Mouse (Mus musculus) CH12.LX (cell line): Measurements from ENCODE around the gene Rab14. TPM values are rescaled to one million over a fixed set of nuclear protein-coding genes. Genes with fewer than 3 reads are reported as not detected.

Source experiments
- DNase-seq: peaks from one replicate; pipeline ENCODE4 v3.0.0-alpha.2; 2013; ENCODE audit errors: extremely low read depth
- H3K27ac ChIP-seq: 2 replicates; pipeline ENCODE4 v1.5.1; 2012; ENCODE audit warnings: low read depth, mild to moderate bottlenecking, control low read depth, moderate library complexity; ENCODE audit not compliant: insufficient read depth
- H3K27me3 ChIP-seq: replicated peaks from 2 replicates; pipeline ENCODE3; 2012; ENCODE audit warnings: inconsistent platforms
- H3K36me3 ChIP-seq, 2 experiments: replicated peaks in 1 of 2; 2 replicates each; pipeline versions ENCODE3 to v1.6.1; 2012; ENCODE audit warnings: inconsistent platforms in 1 of 2, low read length in 1 of 2, mild to moderate bottlenecking in 1 of 2, mixed read lengths in 1 of 2, moderate library complexity in 1 of 2; ENCODE audit not compliant: control insufficient read depth in 1 of 2, insufficient read depth in 1 of 2
- H3K4me1 ChIP-seq, 2 experiments: 2 replicates each; pipeline ENCODE4 v1.6.1; 2012; ENCODE audit warnings: inconsistent platforms in 1 of 2, moderate library complexity in 1 of 2; ENCODE audit not compliant: insufficient read depth in 2 of 2, control insufficient read depth in 1 of 2
- H3K4me2 ChIP-seq: 2 replicates; pipeline ENCODE4 v1.6.1; 2012; ENCODE audit warnings: low read depth, mild to moderate bottlenecking, control low read depth; ENCODE audit not compliant: poor library complexity, insufficient read depth, severe bottlenecking
- H3K4me3 ChIP-seq, 3 experiments: fragments of 150-350 bp in 1 of 3; sonication (generic) in 1 of 3; replicated peaks in 1 of 3; 2 replicates each; pipeline versions ENCODE3 to v1.5.1; 2011 to 2012; ENCODE audit warnings: low read depth in 2 of 3, low read length in 2 of 3, mild to moderate bottlenecking in 2 of 3, moderate library complexity in 2 of 3, control low read depth in 1 of 3, improper control_type of control experiment in 1 of 3, inconsistent platforms in 1 of 3, mixed read lengths in 1 of 3; ENCODE audit not compliant: poor library complexity in 1 of 3
- H3K79me2 ChIP-seq: replicated peaks from 2 replicates; pipeline ENCODE4 v1.6.1; 2012; ENCODE audit warnings: mild to moderate bottlenecking, moderate library complexity; ENCODE audit not compliant: control insufficient read depth, poor library complexity, insufficient read depth, severe bottlenecking; ENCODE audit errors: extremely low read depth
- H3K9ac ChIP-seq: 2 replicates; pipeline ENCODE4 v1.6.1; 2012; ENCODE audit warnings: low read depth, mild to moderate bottlenecking, control low read depth, moderate library complexity; ENCODE audit not compliant: insufficient read depth
- H3K9me3 ChIP-seq: replicated peaks from 2 replicates; pipeline ENCODE3; 2012; ENCODE audit warnings: low read length, inconsistent platforms, mixed read lengths
- CHD1 ChIP-seq: IDR thresholded peaks from 2 replicates; pipeline ENCODE4 v1.6.1; 2012; ENCODE audit warnings: low read depth, low read length, improper control_type of control experiment, inconsistent platforms
- E2F4 ChIP-seq: IDR thresholded peaks from 2 replicates; pipeline ENCODE4 v1.6.1; 2011; ENCODE audit warnings: low read depth, low read length, improper control_type of control experiment; ENCODE audit not compliant: insufficient replicate concordance
- EP300 ChIP-seq: IDR thresholded peaks from 2 replicates; pipeline ENCODE4 v1.6.1; 2011; ENCODE audit warnings: low read length, improper control_type of control experiment
- GABPA ChIP-seq: IDR thresholded peaks from 2 replicates; pipeline ENCODE4 v1.6.1; 2012; ENCODE audit warnings: low read depth, low read length, improper control_type of control experiment, inconsistent platforms; ENCODE audit not compliant: insufficient replicate concordance
- JUND ChIP-seq: conservative IDR thresholded peaks from 2 replicates; pipeline ENCODE4 v1.6.1; 2011; ENCODE audit warnings: low read depth, low read length, improper control_type of control experiment
- MAZ ChIP-seq: IDR thresholded peaks from 2 replicates; pipeline ENCODE4 v1.6.1; 2012; ENCODE audit warnings: low read depth, mild to moderate bottlenecking, inconsistent platforms, low read length, improper control_type of control experiment, moderate library complexity
- POLR2AphosphoS2 ChIP-seq: IDR thresholded peaks from 2 replicates; pipeline ENCODE4 v1.6.1; 2011; ENCODE audit warnings: low read depth, low read length, improper control_type of control experiment
- UBTF ChIP-seq: IDR thresholded peaks from 2 replicates; pipeline ENCODE4 v1.6.1; 2012; ENCODE audit warnings: low read depth, mild to moderate bottlenecking, inconsistent platforms, low read length, improper control_type of control experiment, moderate library complexity
- ZC3H11A ChIP-seq: IDR thresholded peaks from 2 replicates; pipeline ENCODE4 v1.6.1; 2012; ENCODE audit warnings: low read depth, mild to moderate bottlenecking, inconsistent platforms, low read length, improper control_type of control experiment
- dilution Hi-C: fragments of 300-500 bp; cut with MboI; formaldehyde crosslinking; loops from 2 replicates; pipeline ENCODE4 v1.14.3; 2020; ENCODE audit warnings: low sequenced_read_pairs; ENCODE audit not compliant: extremely low pct_unique_long_range_greater_than_20kb, extremely low pct_ligation_motif_present
- in situ Hi-C: fragments of 300-500 bp; cut with MboI; formaldehyde crosslinking; loops from 3 replicates; pipeline ENCODE4 v1.14.3; 2019; ENCODE audit warnings: low sequenced_read_pairs, low pct_ligation_motif_present, low pct_unique_long_range_greater_than_20kb, mixed read lengths
- polyA plus RNA-seq: library from polyadenylated mRNA; unstranded; fragments of >175 nt; gene quantifications from 2 replicates; pipeline ENCODE4 v1.2.1, GENCODE M21; 2012; ENCODE audit warnings: low read depth; ENCODE audit not compliant: insufficient read length
- total RNA-seq, 2 experiments: library from RNA; depleted of rRNA; stranded (reverse); fragments of 300-350 nt in 1 of 2; fragments of >200 nt in 1 of 2; gene quantifications; 2 replicates each; pipeline ENCODE4 v1.2.3; 2012 to 2014

Gene Rab14
- total and polyA plus RNA-seq, 3 experiments: 26.8 to 94.4 (median 66.2) TPM

GRCm38 (mm10) chr2:35178153-35178552, 22.8 kb downstream of the Rab14 start:
- no peak for DNase-seq
- Histone ChIP-seq H3K36me3 (peaks cover 86 to 91% of the 10 kb centered on the region in 2 experiments), H3K27ac (peak overlapping the region; percentile 35; the same call in 1 of the 2 replicates)

GRCm38 (mm10) chr2:35175281-35176065, 25.4 kb downstream of the Rab14 start:
- Histone ChIP-seq H3K4me1 (peaks cover 0 to 8% of the 10 kb centered on the region in 2 experiments; a peak in 1 of 4 replicates), H3K36me3 (peaks cover 90 to 97% of the 10 kb centered on the region in 2 experiments), H3K79me2 (no peaks in the 10 kb centered on the region; the same call in 1 of the 2 replicates), H3K9me3 (no peaks in the 10 kb centered on the region), H3K27ac (no peak overlapping the region), H3K4me3 (no peak overlapping the region), H3K4me2 (no peak overlapping the region), H3K9ac (no peak overlapping the region), H3K27me3 (no peaks in the 10 kb centered on the region)
- TF ChIP-seq MAZ (no peak), POLR2AphosphoS2 (peak; percentile 63; the same call in 1 of the 2 replicates)
- no peak for DNase-seq
- in situ Hi-C loops: no loop called here
- dilution Hi-C loops: no loop called here

More at GRCm38 (mm10) chr2:35178153-35178552, 22.8 kb downstream of the Rab14 start:
- H3K9ac ChIP-seq: no peak overlapping the region
- peaks cover 4 to 19% of the 10 kb centered on the region in 2 experiments for H3K4me1 ChIP-seq
- H3K27me3 ChIP-seq: no peaks in the 10 kb centered on the region
- H3K9me3 ChIP-seq: no peaks in the 10 kb centered on the region
- H3K4me3 ChIP-seq: no peak overlapping the region
- no peak for TF ChIP-seq ZC3H11A
- no peak for TF ChIP-seq E2F4
- dilution Hi-C loops (no loop called here), in situ Hi-C loops (no loop called here)
- peaks cover 3% of the 10 kb centered on the region for H3K79me2 ChIP-seq
- no peak overlapping the region for H3K4me2 ChIP-seq

GRCm38 (mm10) chr2:35174100-35174499, 26.8 kb downstream of the Rab14 start:
- H3K4me3 ChIP-seq: no peak overlapping the region
- TF ChIP-seq GABPA (no peak), UBTF (no peak), E2F4 (no peak), CHD1 (no peak), ZC3H11A (no peak), JUND (no peak), MAZ (no peak), EP300 (no peak)
- TF ChIP-seq, all 38 proteins: peak for 0
- no peaks in the 10 kb centered on the region for H3K9me3 ChIP-seq
- H3K27ac ChIP-seq: no peak overlapping the region
- H3K27me3 ChIP-seq: no peaks in the 10 kb centered on the region
- H3K9ac ChIP-seq: no peak overlapping the region
- peaks cover 90 to 95% of the 10 kb centered on the region in 2 experiments for H3K36me3 ChIP-seq
- no peak for DNase-seq
- no peaks in the 10 kb centered on the region for H3K79me2 ChIP-seq
- dilution Hi-C loops (no loop called here), in situ Hi-C loops (no loop called here)
- H3K4me1 ChIP-seq: peaks cover 0 to 8% of the 10 kb centered on the region in 2 experiments; a peak in 1 of 4 replicates
- no peak overlapping the region for H3K4me2 ChIP-seq
